Mouse (Mus musculus): ENCODE data around the gene Gpc5. TPM values are rescaled to one million over a fixed set of nuclear protein-coding genes. Genes with fewer than 3 reads are reported as not detected.

Gpc5 gene
- polyA plus RNA-seq, 1 experiment from 2014 or later, result 1.0 TPM

MicroRNA genes within 50 kb of the gene (microRNA counts, 519-probe panel; counts per million panel counts)
- microRNA mmu-miR-18a, result 1,864 counts per million, percentile 72 among the panel's probes with 10 or more counts
- microRNA mmu-miR-19a, result 7,859 counts per million, percentile 96 among the panel's probes with 10 or more counts
- 8,263 counts per million, percentile 97 among the panel's probes with 10 or more counts for microRNA mmu-miR-19b
- 9,751 counts per million, percentile 99 among the panel's probes with 10 or more counts for microRNA mmu-miR-20a+mmu-miR-20b
- 3,046 counts per million, percentile 74 among the panel's probes with 10 or more counts for microRNA mmu-miR-92a

Small RNA genes lying within 50 kb of the gene (microRNA-seq; reads per million reads assigned to microRNA genes)
- gene Mir17 (ENCODE audit: borderline number of aligned reads), result 54,294 reads per million, percentile 99 among the genes with 10 or more reads in this experiment
- gene Mir18 (ENCODE audit: borderline number of aligned reads), result 10,950 reads per million, percentile 93 among the genes with 10 or more reads in this experiment
- 231 reads per million, percentile 56 among the genes with 10 or more reads in this experiment for gene Mir19a (ENCODE audit: borderline number of aligned reads)
- gene Mir19b-1 (ENCODE audit: borderline number of aligned reads), result 61.6 reads per million, percentile 41 among the genes with 10 or more reads in this experiment
- 35,082 reads per million, percentile 98 among the genes with 10 or more reads in this experiment for gene Mir20a (ENCODE audit: borderline number of aligned reads)
- gene Mir92-1 (ENCODE audit: borderline number of aligned reads), result 8,144 reads per million, percentile 90 among the genes with 10 or more reads in this experiment
